Mouse (Mus musculus) megakaryocyte, embryonic 14.5 days (primary cell): ENCODE data around the gene Cldn14. TPM values are rescaled to one million over a fixed set of nuclear protein-coding genes. Genes with fewer than 3 reads are reported as not detected.

Source experiments
- H3K27me3 ChIP-seq: replicated peaks from 2 replicates; pipeline ENCODE3; 2012; ENCODE audit warnings: inconsistent platforms
- H3K36me3 ChIP-seq: replicated peaks from 2 replicates; pipeline ENCODE3; 2012; ENCODE audit warnings: low read length, inconsistent platforms, mixed read lengths
- H3K4me1 ChIP-seq: 2 replicates; pipeline ENCODE4 v1.6.1; 2012; ENCODE audit warnings: inconsistent platforms
- H3K4me3 ChIP-seq: replicated peaks from 2 replicates; pipeline ENCODE3; 2012; ENCODE audit warnings: moderate library complexity, mild to moderate bottlenecking, inconsistent platforms
- H3K9me3 ChIP-seq: 2 replicates; pipeline ENCODE4 v1.6.1; 2012; ENCODE audit warnings: inconsistent platforms
- FLI1 ChIP-seq: IDR thresholded peaks from 2 replicates; pipeline ENCODE4 v1.6.1; 2012; ENCODE audit warnings: low read length, inconsistent platforms, mixed read lengths
- GATA1 ChIP-seq: IDR thresholded peaks from 3 replicates; pipeline ENCODE4 v1.6.1; 2012; ENCODE audit warnings: mixed read lengths, low read length, inconsistent platforms, borderline replicate concordance
- polyA plus RNA-seq: library from polyadenylated mRNA; stranded (reverse); fragments of >175 nt; gene quantifications from 2 replicates; pipeline ENCODE4 v1.2.3, GENCODE M21; 2012; ENCODE audit warnings: low replicate concordance; ENCODE audit not compliant: insufficient read depth

The Cldn14 gene
- polyA plus RNA-seq, result not detected in 2 replicates

GRCm38 (mm10) chr16:94008737-94009136 lies at the start of gene Cldn14:
TSS of gene Cldn14 (minus strand) at chr16:94008837.
- Histone ChIP-seq H3K36me3 (no peaks in the 10 kb centered on the region), H3K4me1 (no peaks in the 10 kb centered on the region), H3K9me3 (peaks cover 10% of the 10 kb centered on the region), H3K4me3 (no peak within 1 kb of the TSS), H3K27me3 (peaks cover 44% of the 10 kb centered on the region)
- no peak for TF ChIP-seq GATA1
- TF ChIP-seq FLI1, result no peak

GRCm38 (mm10) chr16:94055576-94055975 lies 46.9 kb upstream of the Cldn14 start:
- H3K27me3 ChIP-seq, result peaks cover 13% of the 10 kb centered on the region
- H3K36me3 ChIP-seq, result no peaks in the 10 kb centered on the region
- H3K4me3 ChIP-seq, result no peak overlapping the region
- no peak for TF ChIP-seq FLI1
- TF ChIP-seq GATA1, result no peak
- peaks cover 21% of the 10 kb centered on the region for H3K9me3 ChIP-seq
- peaks cover 2% of the 10 kb centered on the region; the same call in 1 of the 2 replicates for H3K4me1 ChIP-seq

GRCm38 (mm10) chr16:94055176-94055575 lies 46.5 kb upstream of the Cldn14 start:
- TF ChIP-seq GATA1, result no peak
- no peaks in the 10 kb centered on the region for H3K36me3 ChIP-seq
- peaks cover 15% of the 10 kb centered on the region for H3K27me3 ChIP-seq
- H3K4me3 ChIP-seq, result no peak overlapping the region
- peaks cover 24% of the 10 kb centered on the region for H3K9me3 ChIP-seq
- peaks cover 2% of the 10 kb centered on the region; the same call in 1 of the 2 replicates for H3K4me1 ChIP-seq

- no peak overlapping the region for H3K4me3 ChIP-seq
- TF ChIP-seq GATA1 (no peak), FLI1 (no peak)
- H3K4me1 ChIP-seq, result no peaks in the 10 kb centered on the region
- peaks cover 7% of the 10 kb centered on the region; the same call in 1 of the 2 replicates for H3K9me3 ChIP-seq
- no peaks in the 10 kb centered on the region for H3K36me3 ChIP-seq
- H3K27me3 ChIP-seq, result peaks cover 14% of the 10 kb centered on the region
Measured at GRCm38 (mm10) chr16:94050368-94050767, 41.7 kb upstream of the Cldn14 start.

GRCm38 (mm10) chr16:94044996-94045395 lies 36.4 kb upstream of the Cldn14 start:
- TF ChIP-seq GATA1, result no peak
- no peak for TF ChIP-seq FLI1
- Histone ChIP-seq H3K27me3 (peaks cover 41% of the 10 kb centered on the region), H3K4me1 (no peaks in the 10 kb centered on the region), H3K4me3 (no peak overlapping the region), H3K9me3 (0 out of 2 replicates have a peak, but pooled peaks cover 4% of the 10 kb centered on the region), H3K36me3 (no peaks in the 10 kb centered on the region)

- Histone ChIP-seq H3K9me3 (no peaks in the 10 kb centered on the region), H3K4me3 (no peak overlapping the region), H3K36me3 (no peaks in the 10 kb centered on the region), H3K4me1 (no peaks in the 10 kb centered on the region), H3K27me3 (peaks cover 46% of the 10 kb centered on the region)
- TF ChIP-seq GATA1, result no peak
Measured at GRCm38 (mm10) chr16:94043797-94044196, 35.2 kb upstream of the Cldn14 start.

- Histone ChIP-seq H3K36me3 (no peaks in the 10 kb centered on the region), H3K4me1 (peaks cover 3% of the 10 kb centered on the region; the same call in 1 of the 2 replicates), H3K27me3 (peaks cover 50% of the 10 kb centered on the region), H3K9me3 (no peaks in the 10 kb centered on the region), H3K4me3 (no peak overlapping the region)
- TF ChIP-seq FLI1 (no peak), GATA1 (no peak)
Measured at GRCm38 (mm10) chr16:94041065-94041712, 32.6 kb upstream of the Cldn14 start.

- Histone ChIP-seq H3K36me3 (no peaks in the 10 kb centered on the region), H3K9me3 (no peaks in the 10 kb centered on the region), H3K27me3 (peaks cover 49% of the 10 kb centered on the region), H3K4me3 (no peak overlapping the region), H3K4me1 (peaks cover 3% of the 10 kb centered on the region; the same call in 1 of the 2 replicates)
- no peak for TF ChIP-seq GATA1
- no peak for TF ChIP-seq FLI1
Measured at GRCm38 (mm10) chr16:94040485-94040884, 31.8 kb upstream of the Cldn14 start.

GRCm38 (mm10) chr16:94038986-94039341 lies 30.3 kb upstream of the Cldn14 start:
- no peak for TF ChIP-seq GATA1
- no peak for TF ChIP-seq FLI1
- Histone ChIP-seq H3K36me3 (no peaks in the 10 kb centered on the region), H3K9me3 (no peaks in the 10 kb centered on the region), H3K27me3 (peaks cover 42% of the 10 kb centered on the region), H3K4me3 (no peak overlapping the region), H3K4me1 (peaks cover 3% of the 10 kb centered on the region; the same call in 1 of the 2 replicates)

- Histone ChIP-seq H3K27me3 (peaks cover 44% of the 10 kb centered on the region), H3K4me3 (no peak overlapping the region), H3K9me3 (no peaks in the 10 kb centered on the region), H3K36me3 (no peaks in the 10 kb centered on the region), H3K4me1 (peaks cover 3% of the 10 kb centered on the region; the same call in 1 of the 2 replicates)
- TF ChIP-seq GATA1 (no peak), FLI1 (no peak)
Measured at GRCm38 (mm10) chr16:94038272-94038985, 29.8 kb upstream of the Cldn14 start.
